Mouse (Mus musculus) cerebellum, adult 9-10 months (tissue): ENCODE measurements at regions not wholly inside any gene's neighbourhood (a gene's known extent, or its start where the extent isn't known, plus 50 kb on each side); places are given as distances from the start of the nearest gene placed in this dataset.
A peak's percentile ranks its signal among the peaks of the same experiment; 100 is the strongest.

Source experiments
- DNase-seq: peaks from one replicate; pipeline ENCODE4 v3.0.0; 2022

DNA sequence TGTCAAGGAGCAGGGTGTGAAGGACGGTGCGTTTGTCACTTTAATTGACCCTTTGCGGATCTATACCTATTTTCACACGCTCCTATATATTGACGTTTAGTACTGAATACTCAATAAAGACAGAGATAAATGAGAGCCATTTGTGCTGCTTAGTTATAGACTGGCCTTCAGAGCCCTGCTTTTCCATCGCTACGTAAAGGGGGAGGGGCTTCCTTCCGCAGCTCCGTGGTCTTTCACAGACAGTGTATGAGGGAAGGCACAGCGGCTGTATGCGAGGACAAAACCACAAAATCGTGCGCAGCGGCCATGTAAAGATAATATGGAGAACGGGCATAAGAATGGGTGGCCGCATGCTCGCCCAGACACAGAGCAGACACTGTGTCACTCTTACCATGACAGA is 58.4 kb upstream of the Pced1b start:
- no peak for DNase-seq

DNA sequence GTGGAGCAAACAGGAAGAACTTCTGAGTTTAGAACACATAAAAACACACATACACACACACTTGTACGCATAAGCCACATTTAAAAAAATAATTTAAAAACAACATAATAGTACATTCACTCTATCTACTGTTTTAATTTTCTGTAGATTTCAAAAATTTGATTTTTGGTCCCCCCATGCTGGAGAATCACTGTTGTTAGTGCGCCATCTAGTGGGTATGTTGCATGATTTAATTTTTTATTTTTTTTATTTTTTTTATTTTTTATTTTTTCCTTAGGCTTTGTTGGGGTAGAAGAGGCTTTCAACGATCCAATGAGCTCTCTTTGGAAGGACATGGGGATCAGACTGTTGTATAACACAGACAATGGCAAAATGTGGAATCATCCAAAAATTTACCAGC is 59.1 kb upstream of the Pced1b start:
- no peak for DNase-seq

DNA sequence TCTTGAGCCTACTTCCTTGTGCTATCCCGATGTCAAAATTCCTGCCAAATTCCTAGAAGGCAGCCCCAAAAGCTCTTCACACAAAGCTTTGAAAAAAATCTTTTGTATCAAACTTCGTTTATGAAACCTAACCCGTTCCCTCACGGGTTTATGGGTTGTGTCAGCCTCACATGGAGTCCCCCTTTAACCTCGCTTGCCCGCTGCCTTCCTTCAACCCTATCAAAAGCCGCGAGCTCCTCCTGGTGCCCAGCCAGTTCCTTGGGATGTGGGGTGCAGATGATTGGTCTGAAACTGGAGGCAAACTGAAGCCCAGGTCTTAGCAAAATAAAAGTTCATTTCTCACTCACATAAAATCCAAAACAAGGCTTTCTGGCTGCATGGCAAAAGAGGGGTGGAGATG is 60.9 kb upstream of the Pced1b start:
- DNase-seq: no peak

DNA sequence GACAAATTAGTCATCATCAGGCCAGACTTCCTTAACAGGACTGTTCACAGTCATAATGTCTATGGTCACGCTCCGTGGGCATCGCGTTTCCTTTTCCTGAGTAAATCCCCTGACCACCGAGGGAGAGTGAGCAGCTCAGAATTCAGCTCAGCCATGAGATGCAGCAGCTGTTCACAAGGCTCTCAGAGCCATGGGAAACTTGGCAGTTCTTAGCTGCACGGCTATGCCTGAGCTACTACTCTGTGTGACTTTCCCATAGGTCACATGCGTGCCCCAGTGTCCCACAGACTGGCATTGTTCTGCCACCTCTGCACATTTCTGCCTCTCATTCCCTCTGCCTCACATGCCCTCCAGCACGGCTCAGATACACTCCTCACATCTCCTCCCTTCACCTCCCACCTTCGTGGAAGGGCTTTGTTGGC is 64.3 kb upstream of the Pced1b start:
- DNase-seq: no peak

DNA sequence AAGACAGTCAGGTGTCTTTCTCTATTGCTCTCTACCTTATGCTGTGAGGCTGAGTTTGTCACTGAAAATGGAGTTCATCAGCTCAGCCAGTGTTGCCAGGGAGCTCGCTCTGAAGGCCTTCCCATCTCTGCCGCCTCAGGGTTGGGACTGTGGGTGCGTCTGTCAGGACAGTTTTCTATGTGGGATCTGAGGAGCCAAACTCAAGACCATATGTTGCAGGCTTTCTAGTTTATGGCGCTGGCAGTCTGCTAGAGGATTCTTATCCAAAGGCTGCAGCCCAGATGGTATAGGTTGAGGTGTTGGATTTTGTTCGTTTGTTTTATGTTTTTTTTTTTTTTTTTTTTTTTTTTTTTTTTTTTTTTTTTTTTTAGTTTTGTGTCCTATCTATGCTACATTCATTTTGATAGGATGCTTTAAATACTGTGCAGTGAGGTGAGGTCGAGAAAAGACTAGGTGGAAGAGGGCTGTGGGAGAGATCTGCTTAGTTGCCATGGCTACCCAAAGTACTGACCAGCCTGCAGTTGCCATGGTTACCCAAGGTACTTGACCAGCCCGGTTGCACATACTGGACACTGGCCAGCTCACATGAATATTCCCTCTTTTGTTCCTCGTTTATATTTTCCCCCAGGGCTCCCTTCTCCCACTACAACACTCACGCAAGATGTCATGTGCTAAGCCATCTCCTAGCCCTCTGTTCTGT is 65.8 kb upstream of the Pced1b start:
- no peak for DNase-seq

DNA sequence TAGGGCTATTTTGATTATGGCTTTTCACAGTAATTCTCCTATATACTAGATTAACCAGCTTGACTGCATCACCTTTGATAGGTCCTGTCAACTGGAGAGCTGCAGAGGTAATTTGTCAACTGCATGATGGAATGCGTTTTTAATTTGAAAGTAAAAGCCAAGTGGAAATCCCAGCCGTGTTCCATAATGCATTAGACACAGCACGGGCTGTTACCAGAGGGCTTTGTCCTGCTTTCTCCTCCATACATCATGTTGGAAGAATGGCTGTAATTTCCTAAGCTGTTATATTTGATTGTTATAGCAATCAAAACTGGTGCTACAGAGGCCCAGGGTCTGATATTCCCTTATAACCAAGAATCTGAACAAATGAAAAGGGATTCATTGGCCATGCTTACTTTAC is 68.6 kb upstream of the Pced1b start:
- no peak for DNase-seq

DNA sequence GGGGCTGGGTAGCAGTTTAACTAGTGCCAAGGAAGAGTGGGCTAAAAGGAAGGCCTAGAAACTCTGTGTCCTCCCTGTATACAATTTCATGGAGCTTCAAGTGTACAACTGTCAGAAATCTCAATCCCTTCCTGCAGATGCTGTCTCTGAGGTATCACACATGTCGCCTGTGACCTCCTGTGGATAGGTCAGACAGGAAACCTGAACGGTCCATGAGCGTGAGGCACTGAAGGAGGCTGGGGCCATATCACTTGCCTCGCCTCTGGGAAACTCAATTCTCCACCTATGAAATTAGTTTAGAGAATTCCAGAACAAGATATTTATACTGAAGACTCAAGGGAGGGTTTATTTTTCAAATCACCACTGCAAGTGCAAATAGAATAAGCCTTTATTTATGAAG is 69.1 kb upstream of the Pced1b start:
- DNase-seq: no peak

DNA sequence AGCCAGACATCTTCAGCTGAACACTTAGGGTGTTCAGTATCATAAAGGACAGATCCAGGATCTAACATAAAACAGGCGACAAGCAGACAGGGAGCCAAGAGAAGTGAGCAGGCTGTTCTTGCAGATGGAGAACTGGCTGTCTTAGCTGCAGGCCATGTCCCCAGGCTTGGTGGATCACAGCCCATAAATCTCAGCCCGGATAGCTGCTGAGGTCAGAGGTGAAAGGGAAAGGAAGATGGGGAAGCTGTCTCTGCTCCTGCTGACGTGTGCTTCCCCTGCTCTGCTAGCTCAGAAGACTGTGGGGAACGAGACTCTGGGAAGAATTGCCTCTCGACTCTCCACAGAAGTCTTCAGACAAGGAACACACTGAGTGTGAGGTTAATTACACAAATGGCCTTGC is 71.9 kb upstream of the Pced1b start:
- DNase-seq: no peak

DNA sequence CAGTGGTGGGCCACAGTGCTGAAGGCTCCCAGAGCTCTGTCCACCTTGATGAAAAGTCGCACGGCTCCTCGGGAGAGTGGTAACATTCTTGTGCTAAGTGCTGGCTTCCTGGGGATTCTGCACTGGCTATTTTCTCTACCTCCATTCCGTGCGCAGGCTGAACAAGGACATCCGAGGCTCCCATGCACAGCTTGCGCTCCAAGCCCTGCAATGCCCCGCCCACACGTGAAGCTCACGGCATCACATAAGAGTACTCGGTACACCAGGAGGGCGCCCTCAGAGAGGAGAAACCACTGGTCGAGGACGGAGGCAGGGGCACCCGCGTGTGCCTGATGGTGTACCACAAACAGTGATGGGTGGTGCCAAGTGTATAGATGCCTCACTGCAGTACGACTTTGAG is 73.7 kb upstream of the Pced1b start:
- no peak for DNase-seq

DNA sequence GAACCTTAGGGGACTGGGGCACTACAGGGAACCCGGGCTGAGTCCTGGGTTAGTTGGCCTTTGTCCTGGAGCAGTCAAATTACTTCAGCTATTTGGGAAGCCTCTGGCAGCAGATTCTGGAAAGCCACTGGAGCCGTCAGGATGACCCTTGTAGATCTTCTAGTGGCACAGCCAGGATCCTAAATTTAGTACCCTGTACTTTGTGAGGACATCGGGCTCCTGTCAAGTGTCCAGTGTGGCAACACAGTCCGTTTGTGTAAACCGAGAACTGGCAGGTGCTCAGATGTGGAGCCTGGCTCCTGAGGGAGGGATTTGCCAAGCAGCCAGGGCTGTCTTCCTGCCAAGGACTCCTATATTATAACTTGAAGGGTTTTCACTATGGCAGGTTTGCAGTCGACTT is 76.8 kb upstream of the Pced1b start:
- DNase-seq: no peak

DNA sequence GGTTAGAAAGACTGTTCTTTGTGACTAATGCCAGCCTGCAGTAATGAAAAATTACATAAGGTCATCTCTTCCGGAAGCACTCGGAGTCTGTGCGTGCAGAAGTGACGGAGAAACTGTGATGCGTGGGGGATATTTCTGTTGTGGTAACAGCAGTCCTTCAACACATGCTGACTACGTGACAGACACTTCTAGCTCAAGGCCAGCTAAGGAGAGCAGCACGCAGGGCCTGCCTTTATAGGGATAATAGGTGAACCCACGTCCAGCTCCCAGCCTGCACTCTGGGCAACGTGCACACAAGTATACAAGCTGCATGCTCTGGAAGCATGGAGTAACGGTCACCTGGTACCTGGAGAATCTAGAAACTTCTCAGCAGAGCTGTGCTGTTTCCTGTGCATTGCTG is 77.5 kb upstream of the Pced1b start:
- DNase-seq: no peak

DNA sequence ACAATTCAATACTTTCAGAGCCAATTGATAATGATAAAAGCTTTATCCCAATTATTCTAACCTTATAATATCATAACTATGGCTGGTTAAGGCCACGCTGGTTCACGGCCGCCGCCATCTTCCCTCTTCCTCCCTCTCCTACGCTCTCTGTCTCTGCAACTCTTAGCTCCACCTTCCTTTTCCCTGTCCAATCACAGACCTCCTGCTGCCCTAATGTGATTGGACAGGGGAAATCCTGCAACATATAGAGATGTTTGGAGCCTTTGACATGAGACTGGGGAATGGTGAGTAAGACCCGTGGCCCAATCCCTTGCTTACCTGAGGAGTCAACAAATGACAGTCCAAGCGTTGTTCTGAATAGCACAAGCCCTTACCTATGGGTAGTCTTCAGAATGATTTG is 79.8 kb upstream of the Pced1b start:
- no peak for DNase-seq

DNA sequence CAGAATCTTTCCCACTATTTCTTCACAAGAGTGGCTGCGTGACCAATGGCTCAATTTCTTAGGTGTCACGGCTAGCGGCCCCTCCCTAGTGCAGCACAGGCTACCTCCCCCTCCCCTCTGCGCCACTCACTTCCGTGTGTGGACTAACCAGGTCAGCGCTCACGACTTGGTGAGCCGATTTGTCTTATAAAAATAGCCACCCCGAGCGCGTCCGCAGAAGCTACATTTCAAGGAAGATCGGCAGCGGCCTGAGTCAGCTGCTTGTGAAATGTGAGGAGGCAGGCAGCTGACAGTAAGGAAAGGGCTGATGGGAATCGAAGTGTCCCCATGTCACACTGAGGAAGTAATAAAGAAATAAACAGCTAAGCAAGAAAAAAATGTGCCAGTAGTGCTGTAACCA is 82.3 kb upstream of the Pced1b start:
- DNase-seq: no peak

DNA sequence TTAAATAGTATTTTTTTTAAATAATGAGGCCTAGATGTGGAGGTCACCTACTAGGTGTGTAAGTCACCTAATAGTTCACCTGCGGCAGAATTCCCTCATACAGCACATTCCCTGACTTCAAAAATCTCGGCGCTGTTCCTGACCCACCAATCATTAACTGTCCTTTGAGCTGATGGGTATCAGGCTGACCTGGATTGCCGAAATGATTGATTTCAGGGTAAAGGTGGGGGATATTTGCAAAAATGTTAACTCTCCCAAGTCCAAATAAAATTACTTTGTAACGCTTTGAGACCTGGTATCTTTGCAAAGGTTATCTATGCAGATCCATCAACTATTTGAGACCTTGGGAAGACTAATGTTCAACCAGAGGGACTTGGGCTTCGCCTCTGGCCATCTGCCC is 82.9 kb upstream of the Pced1b start:
- DNase-seq: no peak

DNA sequence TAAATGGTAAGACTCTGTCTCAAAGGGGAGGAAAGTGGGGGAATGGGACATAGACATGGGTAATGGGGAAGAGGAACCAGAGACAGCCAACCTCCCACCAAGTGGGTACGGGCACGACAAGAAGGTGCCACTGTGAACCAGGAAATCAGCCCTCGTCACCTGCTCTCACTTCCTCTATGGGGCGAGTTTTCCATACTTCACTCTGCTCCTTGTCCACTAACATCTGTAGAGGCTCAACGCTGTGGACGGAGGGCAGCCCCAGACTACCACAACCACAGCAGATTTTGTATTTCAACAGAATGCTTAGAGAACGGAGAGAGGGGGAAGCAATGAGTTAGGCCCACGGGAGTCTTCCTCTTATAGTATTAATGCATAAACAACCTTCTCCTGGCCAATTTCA is 83.8 kb upstream of the Pced1b start:
- no peak for DNase-seq

DNA sequence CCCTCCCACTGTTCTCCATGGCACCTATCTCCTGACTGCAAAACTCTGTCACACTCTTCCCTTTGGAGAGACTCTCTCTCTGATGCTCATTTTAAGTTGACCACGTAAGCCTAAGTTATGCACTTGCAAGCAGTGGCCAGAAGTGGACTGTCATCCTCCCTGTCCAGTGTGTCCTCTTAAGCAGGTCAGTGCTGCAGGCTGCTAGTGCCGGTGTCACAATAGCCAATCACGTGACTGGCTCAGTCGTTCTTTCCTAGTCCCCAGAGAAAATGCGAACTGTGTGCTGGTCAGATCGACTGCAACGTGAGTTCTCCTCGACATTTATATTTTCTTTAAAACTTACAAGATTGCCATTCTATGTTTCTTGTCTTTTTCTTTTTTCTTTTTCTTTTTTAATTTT is 84.6 kb upstream of the Pced1b start:
- no peak for DNase-seq

DNA sequence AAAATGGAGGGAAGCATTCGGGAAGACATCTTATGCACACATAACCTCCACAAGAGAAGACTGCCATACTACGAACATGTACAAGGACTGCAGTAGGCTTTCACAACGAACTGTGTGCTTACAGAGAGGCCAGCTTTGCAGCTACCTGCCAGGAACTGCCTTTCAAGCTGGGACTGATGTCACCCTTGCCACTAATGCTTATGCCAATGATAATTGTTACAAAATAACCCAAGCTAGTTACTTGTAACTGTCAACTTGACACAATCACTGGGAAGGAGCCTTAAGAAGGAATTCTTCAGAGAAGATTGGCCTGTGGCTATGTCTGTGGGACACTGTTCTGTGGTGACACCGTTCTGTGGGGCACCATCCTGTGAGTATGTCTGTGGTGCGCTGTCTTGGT is 85.4 kb upstream of the Pced1b start:
- DNase-seq: no peak

DNA sequence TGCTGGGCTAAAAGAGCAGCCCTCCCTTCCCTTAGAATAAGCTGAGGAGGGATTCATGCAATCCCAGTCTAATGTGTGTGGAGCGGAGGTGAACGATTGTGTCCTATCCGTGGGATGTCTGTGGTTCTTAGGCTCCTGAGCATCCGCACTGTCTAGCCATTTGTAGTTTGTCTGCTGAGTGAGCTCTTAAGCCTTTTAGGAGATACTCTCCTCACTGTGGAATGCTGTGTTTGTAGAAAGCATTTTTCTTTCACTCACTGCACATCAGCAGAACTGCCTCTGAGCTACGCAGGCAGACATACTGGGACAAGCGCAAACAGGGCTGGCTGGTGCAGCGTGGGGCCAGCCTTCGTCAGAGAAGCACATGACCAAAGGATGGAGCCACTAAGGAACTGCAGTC is 94.6 kb upstream of the Pced1b start:
- DNase-seq: peak; percentile 2

DNA sequence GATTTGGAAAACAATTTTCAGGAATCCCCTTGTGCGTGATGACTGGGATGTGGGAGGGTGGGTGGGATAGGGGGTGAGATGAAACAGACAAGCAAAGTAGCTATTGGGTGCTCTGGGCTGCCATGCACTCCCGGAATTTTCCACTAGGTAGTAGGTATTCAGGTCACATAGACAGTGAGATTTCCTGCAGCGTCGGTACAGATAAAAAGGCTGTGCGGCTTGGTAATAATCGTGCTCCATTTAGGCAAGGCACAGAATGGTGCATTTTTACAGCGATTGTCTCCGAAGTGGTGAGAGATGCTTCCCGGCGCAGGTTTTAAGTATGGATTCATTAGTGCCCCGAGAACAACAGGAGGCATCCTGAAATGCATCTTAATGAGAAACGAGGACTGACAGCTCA is 95.1 kb upstream of the Pced1b start:
- no peak for DNase-seq

DNA sequence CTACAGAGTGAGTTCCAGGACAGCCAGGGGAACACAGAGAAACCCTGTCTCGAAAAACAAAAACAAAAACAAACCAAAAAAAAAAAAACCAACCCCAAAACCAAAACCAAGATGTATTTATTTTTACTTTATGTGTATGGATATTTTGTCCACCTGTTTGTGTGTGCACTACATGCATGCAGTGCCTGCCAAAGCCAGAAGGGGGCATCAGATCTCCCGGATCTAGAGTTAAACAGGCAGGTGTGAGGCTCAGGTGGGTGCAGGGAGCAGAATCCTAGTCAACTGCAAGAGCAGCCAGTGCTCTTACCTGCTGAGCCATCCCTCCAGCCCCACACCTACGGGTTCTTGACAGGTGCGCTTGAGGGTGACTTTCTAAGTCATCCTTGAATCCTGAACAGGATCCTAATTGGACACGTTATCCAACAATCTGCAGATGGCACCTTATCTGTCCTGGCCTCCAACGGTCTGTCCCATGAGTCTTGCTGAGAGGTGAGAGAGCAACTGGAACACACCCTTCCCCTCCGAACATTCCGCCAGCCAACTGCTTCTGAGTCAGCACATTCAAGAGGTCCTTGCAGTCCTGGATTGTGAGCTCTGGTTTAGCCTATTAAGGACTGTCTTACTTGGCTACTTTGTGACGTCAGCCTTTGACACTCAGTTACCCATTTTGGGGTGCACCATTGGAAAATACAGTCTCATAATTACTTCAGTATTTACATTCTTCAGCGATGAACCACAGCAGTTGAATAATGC is 95.4 kb upstream of the Slc38a4 start:
- no peak for DNase-seq

DNA sequence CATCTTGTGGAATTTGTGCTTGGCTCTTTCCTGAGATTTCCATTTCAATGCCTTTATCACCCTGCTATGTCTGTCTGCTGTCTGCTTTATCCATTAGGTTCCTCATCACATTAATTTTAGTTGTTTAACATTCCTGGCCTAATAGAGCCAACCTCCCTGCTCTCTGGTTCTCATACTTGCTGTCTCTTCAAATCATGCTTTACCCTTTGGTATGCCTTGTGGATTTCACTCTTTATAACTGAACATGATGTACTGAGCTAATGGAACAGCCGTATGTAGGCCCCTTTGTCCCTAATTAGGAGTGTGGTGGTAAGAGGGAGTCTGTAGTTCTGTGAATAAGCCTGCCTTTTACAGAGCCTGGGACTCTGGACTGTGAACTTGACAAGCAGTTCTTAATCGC is 86.2 kb upstream of the Slc38a4 start:
- DNase-seq: no peak

DNA sequence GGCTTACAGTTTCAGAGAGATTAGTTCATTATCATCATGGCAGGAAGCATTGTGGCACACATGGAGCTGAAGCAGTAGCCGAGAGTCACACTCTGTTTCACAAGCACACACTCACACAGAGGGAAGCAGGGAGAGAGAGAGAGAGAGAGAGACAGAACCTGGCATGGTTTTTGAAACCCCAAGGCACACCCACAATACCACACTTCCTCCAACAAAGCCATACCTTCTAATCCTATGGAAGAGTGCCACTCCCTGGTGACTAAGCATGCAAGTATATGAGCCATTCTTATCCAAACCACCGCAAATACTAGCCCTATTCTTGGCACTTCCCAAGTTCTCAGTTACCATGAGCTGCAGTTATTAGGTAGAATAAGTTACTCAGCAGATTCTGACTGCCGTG is 82.5 kb upstream of the Slc38a4 start:
- DNase-seq: no peak

DNA sequence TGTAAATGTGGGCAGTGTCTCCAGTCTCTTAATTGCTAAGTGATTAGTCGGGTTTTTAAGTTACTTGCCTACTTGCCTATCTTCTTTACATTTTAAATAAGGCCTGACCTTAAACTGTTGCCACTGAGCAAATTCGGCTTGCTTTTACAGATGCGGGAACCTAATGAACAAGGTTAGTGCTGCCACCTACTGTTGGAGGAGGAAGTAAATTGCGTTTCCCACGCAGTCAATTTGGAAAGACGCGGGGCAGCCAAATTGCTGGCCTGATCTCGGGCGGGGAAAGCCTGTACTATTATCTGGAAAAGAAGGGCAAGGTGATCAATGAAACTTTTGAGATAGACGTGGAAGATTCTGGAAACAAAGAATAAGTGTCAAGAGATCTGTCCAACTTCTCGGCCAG is 79.5 kb upstream of the Slc38a4 start:
- no peak for DNase-seq

DNA sequence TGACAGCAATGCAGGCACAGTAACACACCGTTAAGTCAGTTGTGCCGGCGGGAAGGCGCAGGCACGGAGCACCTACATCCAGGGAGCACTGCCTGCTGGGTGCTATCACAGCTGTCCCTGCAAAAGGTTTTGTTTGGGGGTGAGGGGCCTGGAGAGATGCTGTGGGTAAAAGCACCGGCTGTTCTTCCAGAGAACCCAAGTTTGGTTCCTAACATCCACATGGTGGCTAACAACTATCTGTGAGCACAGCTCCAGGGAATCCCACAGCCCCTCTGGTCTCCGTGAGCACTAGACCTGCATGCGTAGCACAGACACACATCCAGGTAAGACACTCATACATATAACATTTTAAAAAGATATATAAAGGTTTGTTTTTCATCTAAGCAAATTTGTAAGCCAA is 72.0 kb upstream of the Slc38a4 start:
- no peak for DNase-seq
